ENCODE assay signal across 15 mouse cellular contexts in the genomic region with DNA sequence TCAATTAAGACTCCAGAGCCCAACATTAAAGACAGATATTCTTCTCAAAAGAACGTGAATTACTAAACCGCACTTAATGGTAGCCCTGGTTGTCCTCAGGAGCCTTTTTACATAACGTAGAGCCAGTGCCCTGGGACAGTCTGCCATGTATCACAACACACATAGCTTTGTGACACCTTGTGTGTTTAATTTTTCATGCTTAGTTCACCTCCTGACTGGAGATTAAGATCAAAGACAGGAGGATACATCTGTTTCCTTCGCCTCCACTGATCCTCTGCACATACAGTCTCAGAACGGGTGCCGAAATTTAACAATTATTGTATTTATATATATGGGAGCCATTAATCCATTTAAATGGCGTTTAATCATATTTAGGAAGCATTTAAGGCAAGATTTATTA.
"Had no signal": no experiment of that assay in that cellular context is flagged by ENCODE, and none has a peak within 500 bp of the region (broad histone marks: within the 10 kb centered on the region; RNA-seq: fewer than 3 reads in every experiment).

No protein-coding gene starts in this region.

- H3K27me3 ChIP-seq: lung, embryonic 15.5 days; megakaryocyte, embryonic 14.5 days; midbrain, embryonic 13.5 days; midbrain, embryonic 15.5 days; neural tube, embryonic 12.5 days; stomach, embryonic 15.5 days had no signal

- H3K27ac ChIP-seq: liver, embryonic 14.5 days; lung, embryonic 15.5 days; midbrain, embryonic 13.5 days; midbrain, embryonic 15.5 days; neural tube, embryonic 12.5 days; stomach, embryonic 15.5 days; stomach, postnatal 0 days had no signal

- H3K36me3 ChIP-seq: lung, embryonic 15.5 days; midbrain, embryonic 13.5 days; midbrain, embryonic 15.5 days; neural tube, embryonic 12.5 days; stomach, embryonic 15.5 days had no signal

- H3K4me1 ChIP-seq: lung, embryonic 15.5 days; midbrain, embryonic 13.5 days; midbrain, embryonic 15.5 days; neural tube, embryonic 12.5 days; stomach, embryonic 15.5 days had no signal

- ATAC-seq: midbrain, embryonic 13.5 days; midbrain, embryonic 15.5 days had no signal

- H3K4me3 ChIP-seq: lung, embryonic 15.5 days; megakaryocyte, embryonic 14.5 days; midbrain, embryonic 13.5 days; midbrain, embryonic 15.5 days; neural tube, embryonic 12.5 days; stomach, embryonic 15.5 days had no signal

- DNase-seq: lung, postnatal 10 days; lung, postnatal 4 days; right cerebral cortex, postnatal 14 days; thymus, adult 2 months; thymus, postnatal 25 days; thymus, postnatal 4 days had no signal

- H3K9me3 ChIP-seq: lung, embryonic 15.5 days; megakaryocyte, embryonic 14.5 days; midbrain, embryonic 13.5 days; midbrain, embryonic 15.5 days; neural tube, embryonic 12.5 days; stomach, embryonic 15.5 days had no signal

- H3K4me2 ChIP-seq: lung, embryonic 15.5 days; midbrain, embryonic 11.5 days; midbrain, embryonic 13.5 days; midbrain, embryonic 15.5 days; neural tube, embryonic 12.5 days; stomach, embryonic 15.5 days had no signal

- H3K9ac ChIP-seq: liver, embryonic 14.5 days; lung, embryonic 15.5 days; midbrain, embryonic 13.5 days; midbrain, embryonic 15.5 days; neural tube, embryonic 12.5 days; stomach, embryonic 15.5 days had no signal
